Mouse (Mus musculus) midbrain, embryonic 14.5 days (tissue): ENCODE data around the gene Pcnt. TPM values are rescaled to one million over a fixed set of nuclear protein-coding genes. Genes with fewer than 3 reads are reported as not detected.

Source experiments
- ATAC-seq: fragments of 200-750 bp; cut with Nextera tagmentation; 2 replicates; pipeline ENCODE4 v1.8.0; 2017; ENCODE audit warnings: moderate number of reproducible peaks, moderate library complexity; ENCODE audit not compliant: low FRiP score, low TSS enrichment
- DNase-seq: peaks from one replicate; pipeline ENCODE4 v3.0.0-alpha.2; 2015
- H3K27ac ChIP-seq: fragments of 300-500 bp; sonication (generic); replicated peaks from 2 replicates; pipeline ENCODE4 v1.5.1; 2014; ENCODE audit warnings: mild to moderate bottlenecking, low read depth, low read length, moderate library complexity
- H3K27me3 ChIP-seq: fragments of 300-500 bp; sonication (generic); 2 replicates; pipeline ENCODE4 v1.6.1; 2014; ENCODE audit warnings: low read length, control low read depth, mixed read lengths; ENCODE audit not compliant: control insufficient read depth, insufficient read depth
- H3K36me3 ChIP-seq: fragments of 300-500 bp; sonication (generic); 2 replicates; pipeline ENCODE4 v1.6.1; 2014; ENCODE audit warnings: low read length, control low read depth; ENCODE audit not compliant: control insufficient read depth, insufficient read depth
- H3K4me1 ChIP-seq: fragments of 300-500 bp; sonication (generic); 2 replicates; pipeline ENCODE4 v1.6.1; 2014; ENCODE audit warnings: mild to moderate bottlenecking, antibody characterized with exemption, low read length, control low read depth; ENCODE audit not compliant: control insufficient read depth, insufficient read depth
- H3K4me2 ChIP-seq: fragments of 300-500 bp; sonication (generic); 2 replicates; pipeline ENCODE4 v1.6.1; 2014; ENCODE audit warnings: mild to moderate bottlenecking, low read length, moderate library complexity
- H3K4me3 ChIP-seq: fragments of 300-500 bp; sonication (generic); replicated peaks from 2 replicates; pipeline ENCODE4 v1.5.1; 2014; ENCODE audit warnings: low read depth, low read length
- H3K9ac ChIP-seq: fragments of 300-500 bp; sonication (generic); replicated peaks from 2 replicates; pipeline ENCODE4 v1.6.1; 2014; ENCODE audit warnings: mild to moderate bottlenecking, low read length, moderate library complexity
- H3K9me3 ChIP-seq: fragments of 300-500 bp; sonication (generic); 2 replicates; pipeline ENCODE4 v1.6.1; 2016; ENCODE audit warnings: low read length, control low read depth, mixed read lengths; ENCODE audit not compliant: control insufficient read depth
- WGBS: fragments of 180-500 bp; shearing (Covaris S2); extraction: QIAGEN DNeasy Blood & Tissue Kit; methylation state at CpG from one replicate; pipeline ENCODE4 v1.1.7; 2014; 5-methylcytosine and 5-hydroxymethylcytosine counted together
- polyA plus RNA-seq: library from polyadenylated mRNA; unstranded; fragments of >200 nt; fragmentation: Nextera tagmentation; extraction: Ambion mirVana; gene quantifications from 2 replicates; pipeline ENCODE4 v1.2.1, GENCODE M21; 2014

Gene Pcnt
- polyA plus RNA-seq, 1 experiment from 2014 or later, result 11.9 TPM

DNA sequence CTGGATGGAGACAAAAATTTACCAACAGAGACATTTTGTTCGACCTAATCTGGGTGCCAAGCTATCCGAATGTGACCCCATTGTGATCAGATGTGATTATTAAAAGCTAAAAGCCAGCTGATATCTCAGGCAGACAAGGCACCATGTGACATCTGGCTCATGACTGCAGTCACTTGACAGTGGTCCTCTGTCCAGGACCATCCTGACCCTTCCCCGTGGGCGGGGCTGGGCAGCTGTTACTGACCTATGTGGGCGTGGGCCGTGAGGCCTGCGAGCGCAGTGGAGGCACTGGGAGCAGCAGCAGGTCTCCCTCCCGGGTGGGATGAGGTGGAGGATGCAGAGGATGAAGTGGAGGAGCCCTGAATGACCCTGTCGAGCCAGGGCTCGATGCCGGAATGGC lies 125.0 kb downstream of the Pcnt start:
- DNase-seq (no peak), ATAC-seq (no peak)
- no peaks in the 10 kb centered on the region for H3K9me3 ChIP-seq
- H3K4me3 ChIP-seq, result no peak overlapping the region
- H3K27ac ChIP-seq, result no peak overlapping the region
- no peaks in the 10 kb centered on the region for H3K27me3 ChIP-seq
- H3K9ac ChIP-seq, result no peak overlapping the region
- H3K4me2 ChIP-seq, result no peak overlapping the region
- peaks cover 56% of the 10 kb centered on the region for H3K36me3 ChIP-seq
- H3K4me1 ChIP-seq, result no peaks in the 10 kb centered on the region
- 91% methylated on average over 12 of the region's 12 CpGs for WGBS

DNA sequence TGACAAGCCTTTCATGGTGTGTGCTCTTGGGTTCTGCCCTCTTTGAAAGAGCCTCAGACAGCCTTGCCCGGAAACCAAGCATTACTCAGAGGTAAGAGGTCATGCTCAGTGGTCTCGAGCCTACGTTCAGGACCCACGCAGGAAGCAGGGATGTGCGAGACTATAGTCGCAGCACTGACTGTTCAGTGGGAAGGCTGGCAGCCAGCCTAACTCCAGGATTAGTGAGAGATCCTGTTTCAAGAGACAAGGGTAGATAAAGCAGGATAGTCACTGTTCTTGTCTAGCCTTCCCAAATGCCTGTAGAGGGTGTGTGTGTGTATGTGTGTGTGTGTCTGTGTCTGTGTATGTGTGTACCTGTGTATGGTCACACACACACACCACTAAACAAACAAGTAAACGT lies 126.4 kb downstream of the Pcnt start:
- WGBS, result 74% methylated on average over 7 of the region's 7 CpGs
- no peak overlapping the region for H3K4me3 ChIP-seq
- H3K4me2 ChIP-seq, result no peak overlapping the region
- H3K4me1 ChIP-seq, result no peaks in the 10 kb centered on the region
- DNase-seq (no peak), ATAC-seq (no peak)
- H3K9ac ChIP-seq, result no peak overlapping the region
- peaks cover 61% of the 10 kb centered on the region for H3K36me3 ChIP-seq
- H3K9me3 ChIP-seq, result no peaks in the 10 kb centered on the region
- H3K27me3 ChIP-seq, result no peaks in the 10 kb centered on the region
- no peak overlapping the region for H3K27ac ChIP-seq

DNA sequence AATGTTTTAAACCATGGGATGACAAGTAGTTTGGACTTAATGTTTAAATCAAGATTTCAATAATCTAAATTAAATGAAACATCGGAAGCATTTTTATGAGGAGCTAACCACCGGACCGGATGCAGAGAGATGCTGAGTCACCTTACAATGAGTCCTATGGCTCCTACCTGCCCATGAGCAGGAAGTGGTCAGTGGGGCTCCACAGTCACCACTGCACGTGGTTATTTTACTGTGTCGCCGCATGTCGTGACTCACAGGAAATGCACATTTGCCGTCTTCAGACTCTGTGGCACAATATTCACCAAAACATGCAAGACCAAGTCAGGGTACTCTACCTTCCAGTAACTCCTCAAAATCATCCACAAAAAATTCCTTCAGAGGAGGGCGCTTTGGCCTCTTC lies 135.8 kb downstream of the Pcnt start:
- Histone ChIP-seq H3K4me2 (no peak overlapping the region), H3K27ac (no peak overlapping the region), H3K4me1 (no peaks in the 10 kb centered on the region), H3K9me3 (no peaks in the 10 kb centered on the region), H3K9ac (no peak overlapping the region), H3K27me3 (no peaks in the 10 kb centered on the region), H3K36me3 (peaks cover 60% of the 10 kb centered on the region), H3K4me3 (no peak overlapping the region)
- ATAC-seq (no peak), DNase-seq (no peak)
- WGBS, result 94% methylated on average over 9 of the region's 9 CpGs

Other genes starting within 250 kb of the Pcnt start
- gene Prmt2, start 204.9 kb downstream of the Pcnt start, polyA plus RNA-seq, result 357 and 385 TPM in 2 replicates
- 1.1 and 1.2 TPM in 2 replicates for gene S100b, start 188.9 kb downstream of the Pcnt start, polyA plus RNA-seq
- gene Dip2a, start 97.5 kb downstream of the Pcnt start, polyA plus RNA-seq, result 9.3 and 12.9 TPM in 2 replicates
- gene AC141477.1, start 2.3 kb downstream of the Pcnt start, polyA plus RNA-seq, result not detected in 2 replicates
- not detected in 2 replicates for gene 2610028H24Rik, start 6.3 kb upstream of the Pcnt start, polyA plus RNA-seq
- gene Mcm3ap, start 26.1 kb upstream of the Pcnt start, polyA plus RNA-seq, result 71.2 and 78.3 TPM in 2 replicates
- gene Ybey, start 26.3 kb upstream of the Pcnt start, polyA plus RNA-seq, result 5.3 and 5.5 TPM in 2 replicates
- 36.8 and 45.9 TPM in 2 replicates for gene Lss, start 88.8 kb upstream of the Pcnt start, polyA plus RNA-seq
- gene Spatc1l, start 119.5 kb upstream of the Pcnt start, polyA plus RNA-seq, result not detected in 2 replicates
- not detected in 2 replicates for gene Ftcd, start 132.9 kb upstream of the Pcnt start, polyA plus RNA-seq
- 1.6 and 11.4 TPM in 2 replicates for gene Col6a2, start 180.8 kb upstream of the Pcnt start, polyA plus RNA-seq